Mouse (Mus musculus) heart, embryonic 12.5 days (tissue): Measurements from ENCODE around the gene Arpc3. TPM values are rescaled to one million over a fixed set of nuclear protein-coding genes. Genes with fewer than 3 reads are reported as not detected.

Experiments used
- ATAC-seq: fragments of 200-750 bp; cut with Nextera tagmentation; 2 replicates; pipeline ENCODE4 v1.8.0; 2017; ENCODE audit warnings: moderate TSS enrichment, moderate library complexity; ENCODE audit not compliant: insufficient number of reproducible peaks, low FRiP score
- H3K27ac ChIP-seq: fragments of 300-500 bp; sonication (generic); 2 replicates; pipeline ENCODE4 v1.5.1; 2016; ENCODE audit warnings: mild to moderate bottlenecking, moderate library complexity; ENCODE audit not compliant: poor library complexity, severe bottlenecking
- H3K27me3 ChIP-seq: fragments of 300-500 bp; sonication (generic); replicated peaks from 2 replicates; pipeline ENCODE4 v1.6.1; 2016; ENCODE audit warnings: mild to moderate bottlenecking, moderate library complexity
- H3K36me3 ChIP-seq: fragments of 300-500 bp; sonication (generic); 2 replicates; pipeline ENCODE4 v1.6.1; 2016; ENCODE audit warnings: mild to moderate bottlenecking, moderate library complexity
- H3K4me1 ChIP-seq: fragments of 300-500 bp; sonication (generic); replicated peaks from 2 replicates; pipeline ENCODE4 v1.6.1; 2016; ENCODE audit warnings: mild to moderate bottlenecking
- H3K4me2 ChIP-seq: fragments of 300-500 bp; sonication (generic); 2 replicates; pipeline ENCODE4 v1.6.1; 2016; ENCODE audit warnings: mild to moderate bottlenecking, moderate library complexity
- H3K4me3 ChIP-seq: fragments of 300-500 bp; sonication (generic); 2 replicates; pipeline ENCODE4 v1.5.1; 2016; ENCODE audit warnings: mild to moderate bottlenecking
- H3K9ac ChIP-seq: fragments of 300-500 bp; sonication (generic); 2 replicates; pipeline ENCODE4 v1.6.1; 2016; ENCODE audit warnings: mild to moderate bottlenecking, moderate library complexity
- H3K9me3 ChIP-seq: fragments of 300-500 bp; sonication (generic); replicated peaks from 2 replicates; pipeline ENCODE4 v1.6.1; 2016; ENCODE audit warnings: mild to moderate bottlenecking, moderate library complexity
- WGBS: fragments of 180-500 bp; shearing (Covaris S2); methylation state at CpG from one replicate; pipeline ENCODE4 v1.1.7; 2016; 5-methylcytosine and 5-hydroxymethylcytosine counted together
- polyA plus RNA-seq: library from polyadenylated mRNA; unstranded; fragments of >200 nt; fragmentation: Nextera tagmentation; extraction: Ambion mirVana; gene quantifications from 2 replicates; pipeline ENCODE4 v1.2.1, GENCODE M21; 2016

The Arpc3 gene
- polyA plus RNA-seq, 1 experiment from 2014 or later = 105 TPM

- Histone ChIP-seq H3K9me3 (no peaks in the 10 kb centered on the region), H3K27me3 (no peaks in the 10 kb centered on the region), H3K36me3 (peaks cover 99% of the 10 kb centered on the region), H3K4me2 (no peak overlapping the region), H3K27ac (no peak overlapping the region), H3K9ac (no peak overlapping the region), H3K4me1 (peaks cover 5% of the 10 kb centered on the region; the same call in 1 of the 2 replicates), H3K4me3 (no peak overlapping the region)
- no peak for ATAC-seq
- WGBS = 95% methylated on average over 12 of the region's 12 CpGs
These were observed 48.5 kb downstream of the Arpc3 start for GRCm38 (mm10) chr5:122440095-122440630.

GRCm38 (mm10) chr5:122444492-122444891, 52.8 kb downstream of the Arpc3 start:
- WGBS = 86% methylated on average over 10 of the region's 10 CpGs
- H3K4me3 ChIP-seq = no peak overlapping the region
- H3K4me1 ChIP-seq = peaks cover under 1% of the 10 kb centered on the region; the same call in 1 of the 2 replicates
- no peak overlapping the region for H3K4me2 ChIP-seq
- no peak overlapping the region for H3K27ac ChIP-seq
- no peaks in the 10 kb centered on the region for H3K27me3 ChIP-seq
- no peaks in the 10 kb centered on the region for H3K9me3 ChIP-seq
- no peak for ATAC-seq
- H3K36me3 ChIP-seq = peaks cover 77% of the 10 kb centered on the region
- no peak overlapping the region for H3K9ac ChIP-seq

DNA sequence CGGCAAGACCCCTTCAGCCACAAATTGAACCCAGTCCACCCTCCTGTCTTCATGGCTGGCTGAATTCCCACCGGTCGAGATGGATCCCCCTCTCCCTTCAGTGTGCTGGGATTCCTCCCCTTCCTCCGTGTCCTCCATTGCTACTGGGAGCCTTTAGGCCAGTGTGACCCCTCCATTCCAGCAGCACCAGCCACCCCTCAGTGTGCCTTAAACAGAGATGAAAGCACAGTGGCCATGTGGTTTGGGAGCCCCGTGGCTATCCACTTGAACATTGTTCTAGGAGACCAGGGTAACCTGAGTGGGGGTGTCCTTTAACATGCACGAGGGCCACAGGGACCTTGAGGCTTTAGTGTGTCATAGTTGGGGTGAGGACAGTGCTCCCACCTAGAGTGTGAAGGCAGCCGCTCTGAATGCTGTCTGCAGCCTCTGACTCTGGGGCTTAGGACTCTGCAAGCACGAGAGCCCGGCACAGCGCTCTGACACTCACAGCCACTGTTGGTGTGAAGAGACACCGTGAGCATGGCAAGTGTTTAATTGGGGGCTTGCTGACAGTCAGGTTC, 53.5 kb downstream of the Arpc3 start:
- 92% methylated on average over 11 of the region's 11 CpGs for WGBS
- no peaks in the 10 kb centered on the region for H3K4me1 ChIP-seq
- ATAC-seq = no peak
- no peak overlapping the region for H3K9ac ChIP-seq
- no peak overlapping the region for H3K4me3 ChIP-seq
- no peaks in the 10 kb centered on the region for H3K27me3 ChIP-seq
- H3K27ac ChIP-seq = no peak overlapping the region
- H3K36me3 ChIP-seq = peaks cover 70% of the 10 kb centered on the region
- H3K4me2 ChIP-seq = no peak overlapping the region
- H3K9me3 ChIP-seq = no peaks in the 10 kb centered on the region

GRCm38 (mm10) chr5:122447857-122448256, 56.2 kb downstream of the Arpc3 start:
- no peak for ATAC-seq
- Histone ChIP-seq H3K4me1 (peaks cover 21% of the 10 kb centered on the region), H3K4me2 (no peak overlapping the region), H3K9ac (no peak overlapping the region), H3K4me3 (no peak overlapping the region), H3K27me3 (no peaks in the 10 kb centered on the region), H3K36me3 (peaks cover 60% of the 10 kb centered on the region), H3K27ac (no peak overlapping the region), H3K9me3 (no peaks in the 10 kb centered on the region)
- 87% methylated on average over 8 of the region's 8 CpGs for WGBS

DNA sequence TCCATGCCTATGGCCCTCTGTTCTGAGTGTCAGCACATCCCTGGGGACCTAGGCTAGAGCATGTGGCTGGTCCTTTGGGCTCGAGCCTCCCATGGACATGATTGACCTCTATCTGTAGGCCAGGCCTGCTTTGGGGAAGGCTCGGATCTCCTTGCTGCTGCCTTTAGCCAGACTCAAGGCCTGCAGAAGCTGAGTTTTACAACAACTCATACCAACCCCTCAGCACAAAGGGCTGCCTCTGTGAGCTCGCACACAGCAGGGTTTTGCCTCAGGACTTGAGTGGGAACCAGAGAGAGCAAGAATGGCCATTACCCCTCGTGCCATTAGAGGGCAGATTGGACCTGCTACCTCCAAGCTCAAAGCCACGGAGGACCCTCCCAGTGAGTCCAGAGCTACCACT, 57.2 kb downstream of the Arpc3 start:
- Histone ChIP-seq H3K9ac (no peak overlapping the region), H3K4me2 (no peak overlapping the region), H3K4me3 (no peak overlapping the region), H3K4me1 (peaks cover 31% of the 10 kb centered on the region), H3K27ac (no peak overlapping the region), H3K27me3 (no peaks in the 10 kb centered on the region), H3K9me3 (no peaks in the 10 kb centered on the region), H3K36me3 (peaks cover 60% of the 10 kb centered on the region)
- ATAC-seq = no peak
- WGBS = 79% methylated on average over 5 of the region's 5 CpGs

DNA sequence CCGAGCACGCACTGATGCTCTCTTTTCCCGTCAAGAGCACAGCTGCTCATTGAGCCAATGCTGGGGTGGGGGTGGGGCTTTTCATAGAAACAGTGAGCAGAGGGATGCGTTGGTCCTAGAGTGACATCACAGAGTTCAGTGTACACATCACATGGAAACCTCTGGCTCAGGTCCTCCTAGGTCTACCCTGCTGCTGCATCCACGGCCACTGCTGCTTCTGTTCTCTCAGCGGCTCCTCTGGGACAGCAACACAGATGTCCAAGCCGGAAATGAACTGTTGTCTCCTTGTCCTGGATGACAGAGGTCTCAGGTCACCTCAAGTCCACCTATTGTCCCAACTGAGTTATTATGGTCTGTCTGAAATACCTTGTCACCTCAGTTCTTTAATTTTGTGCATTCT, 58.3 kb downstream of the Arpc3 start:
- 69% methylated on average over 7 of the region's 7 CpGs for WGBS
- no peak for ATAC-seq
- peaks cover 42% of the 10 kb centered on the region for H3K4me1 ChIP-seq
- H3K36me3 ChIP-seq = peaks cover 60% of the 10 kb centered on the region
- no peaks in the 10 kb centered on the region for H3K27me3 ChIP-seq
- H3K9me3 ChIP-seq = no peaks in the 10 kb centered on the region
- no peak overlapping the region for H3K4me3 ChIP-seq
- no peak overlapping the region for H3K27ac ChIP-seq
- H3K9ac ChIP-seq = no peak overlapping the region
- H3K4me2 ChIP-seq = no peak overlapping the region

- H3K9ac ChIP-seq = no peak overlapping the region
- H3K27ac ChIP-seq = peak overlapping the region; percentile 49; the same call in 1 of the 2 replicates
- H3K4me3 ChIP-seq = no peak overlapping the region
- 53% methylated on average over 5 of the region's 5 CpGs for WGBS
- no peak for ATAC-seq
- peaks cover 60% of the 10 kb centered on the region for H3K36me3 ChIP-seq
- H3K4me2 ChIP-seq = no peak overlapping the region
- peaks cover 46% of the 10 kb centered on the region for H3K4me1 ChIP-seq
- H3K9me3 ChIP-seq = no peaks in the 10 kb centered on the region
- H3K27me3 ChIP-seq = no peaks in the 10 kb centered on the region
These were observed 59.2 kb downstream of the Arpc3 start for GRCm38 (mm10) chr5:122450913-122451317.

GRCm38 (mm10) chr5:122451324-122451723, 59.6 kb downstream of the Arpc3 start:
- Histone ChIP-seq H3K27ac (peak overlapping the region; percentile 65; the same call in 1 of the 2 replicates), H3K9me3 (no peaks in the 10 kb centered on the region), H3K4me2 (no peak overlapping the region), H3K36me3 (peaks cover 60% of the 10 kb centered on the region), H3K9ac (no peak overlapping the region), H3K4me3 (no peak overlapping the region), H3K27me3 (no peaks in the 10 kb centered on the region), H3K4me1 (peaks cover 46% of the 10 kb centered on the region)
- WGBS = 71% methylated on average over 5 of the region's 5 CpGs
- ATAC-seq = no peak

DNA sequence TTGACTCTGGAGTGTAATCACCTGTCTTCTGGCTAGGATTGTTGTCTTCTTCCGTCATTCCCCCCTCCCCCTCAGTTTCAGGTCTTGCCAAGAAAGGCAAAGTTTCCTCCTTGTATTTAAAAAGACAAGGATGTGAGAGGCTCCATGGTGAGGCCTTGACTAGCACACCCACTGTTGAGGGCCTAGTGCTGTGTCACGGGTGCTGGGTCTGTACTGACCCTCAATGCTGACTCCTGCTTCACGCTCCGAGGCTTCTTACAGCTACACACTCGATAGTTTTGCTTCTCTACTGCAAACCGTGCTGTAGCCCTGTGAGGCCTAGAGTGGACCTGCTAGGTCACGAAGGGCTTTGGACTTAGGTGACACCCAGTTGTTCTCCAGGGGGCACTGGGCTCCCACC, 60.5 kb downstream of the Arpc3 start:
- Histone ChIP-seq H3K4me2 (no peak overlapping the region), H3K4me3 (no peak overlapping the region), H3K36me3 (peaks cover 57% of the 10 kb centered on the region), H3K4me1 (peaks cover 46% of the 10 kb centered on the region), H3K9me3 (no peaks in the 10 kb centered on the region), H3K27ac (peak overlapping the region; percentile 65), H3K27me3 (no peaks in the 10 kb centered on the region), H3K9ac (peak overlapping the region; percentile 9; the same call in 1 of the 2 replicates)
- no peak for ATAC-seq
- WGBS = 68% methylated on average over 7 of the region's 7 CpGs

DNA sequence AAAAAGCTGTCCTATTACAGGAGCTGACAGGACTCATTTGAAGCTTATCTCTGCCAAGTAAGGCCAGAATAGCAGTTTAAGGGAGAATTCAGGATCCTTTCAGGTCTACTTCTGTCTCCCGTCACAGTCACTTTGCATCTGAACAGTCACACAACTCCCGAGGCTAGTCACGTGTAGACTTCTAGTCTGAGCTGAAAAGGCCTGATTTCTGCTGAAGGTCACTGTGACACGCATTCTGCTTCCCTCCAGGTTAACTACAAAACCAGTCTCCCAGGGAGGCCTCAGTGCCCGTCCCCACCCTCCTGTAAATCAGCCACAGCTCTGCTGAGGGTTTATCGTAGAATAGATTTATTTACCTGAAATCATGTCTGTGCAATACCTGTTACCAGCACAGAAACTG, 61.5 kb downstream of the Arpc3 start:
- peaks cover 67% of the 10 kb centered on the region for H3K36me3 ChIP-seq
- peaks cover 46% of the 10 kb centered on the region for H3K4me1 ChIP-seq
- WGBS = 61% methylated on average over 6 of the region's 6 CpGs
- no peaks in the 10 kb centered on the region for H3K9me3 ChIP-seq
- ATAC-seq = no peak
- no peaks in the 10 kb centered on the region for H3K27me3 ChIP-seq
- peak overlapping the region; percentile 65 for H3K27ac ChIP-seq
- no peak overlapping the region for H3K4me2 ChIP-seq
- no peak overlapping the region for H3K9ac ChIP-seq
- no peak overlapping the region for H3K4me3 ChIP-seq

- ATAC-seq = no peak
- Histone ChIP-seq H3K27me3 (no peaks in the 10 kb centered on the region), H3K4me1 (peaks cover 46% of the 10 kb centered on the region), H3K36me3 (peaks cover 80% of the 10 kb centered on the region), H3K27ac (no peak overlapping the region), H3K4me2 (no peak overlapping the region), H3K4me3 (no peak overlapping the region), H3K9me3 (no peaks in the 10 kb centered on the region), H3K9ac (no peak overlapping the region)
- 87% methylated on average over 4 of the region's 4 CpGs for WGBS
These were observed 62.8 kb downstream of the Arpc3 start for GRCm38 (mm10) chr5:122454442-122454841.

GRCm38 (mm10) chr5:122454883-122455282, 63.2 kb downstream of the Arpc3 start:
- peaks cover 84% of the 10 kb centered on the region for H3K36me3 ChIP-seq
- H3K4me2 ChIP-seq = no peak overlapping the region
- no peaks in the 10 kb centered on the region for H3K9me3 ChIP-seq
- H3K4me1 ChIP-seq = peaks cover 46% of the 10 kb centered on the region
- H3K9ac ChIP-seq = no peak overlapping the region
- no peak overlapping the region for H3K27ac ChIP-seq
- no peak for ATAC-seq
- no peak overlapping the region for H3K4me3 ChIP-seq
- WGBS = 96% methylated on average over 3 of the region's 3 CpGs
- no peaks in the 10 kb centered on the region for H3K27me3 ChIP-seq
